Mouse (Mus musculus) adrenal gland, postnatal 14 days (tissue): ENCODE data around the gene Fkbp6. TPM values are rescaled to one million over a fixed set of nuclear protein-coding genes. Genes with fewer than 3 reads are reported as not detected.

Experiments used
- microRNA-seq, 2 experiments: library from miRNA; unstranded; fragments of <30 nt; microRNA quantifications; one replicate each; pipeline ENCODE4 v1.2.0; 2021
- total RNA-seq: library from RNA; stranded (reverse); gene quantifications from 2 replicates; pipeline ENCODE4 v1.2.3, GENCODE M21; 2021

Fkbp6 gene
- total RNA-seq, 1 experiment from 2014 or later: not detected

Small RNA genes lying within 50 kb of the gene (microRNA-seq; reads per million reads assigned to microRNA genes)
- 0 to 1.1 reads per million in 2 experiments for gene Mir7033

Other genes starting within 250 kb of the Fkbp6 start
- gene Tbl2, start 200.4 kb downstream of the Fkbp6 start, total RNA-seq: 26.5 and 26.6 TPM in 2 replicates
- 53.3 and 57.9 TPM in 2 replicates for gene Bcl7b, start 181.8 kb downstream of the Fkbp6 start, total RNA-seq
- 84.6 and 87.4 TPM in 2 replicates for gene Baz1b, start 162.8 kb downstream of the Fkbp6 start, total RNA-seq
- gene Fzd9, start 98.8 kb downstream of the Fkbp6 start, total RNA-seq: 2.7 and 3.0 TPM in 2 replicates
- not detected in 2 replicates for gene Trim50, start 3.3 kb upstream of the Fkbp6 start, total RNA-seq
- gene Nsun5, start 19.9 kb upstream of the Fkbp6 start, total RNA-seq: 15.7 and 22.7 TPM in 2 replicates
- gene Pom121, start 44.5 kb upstream of the Fkbp6 start, total RNA-seq: 26.0 and 28.2 TPM in 2 replicates
- gene Hip1, start 195.1 kb upstream of the Fkbp6 start, total RNA-seq: 31.1 and 38.5 TPM in 2 replicates
- gene Ccl26, start 213.5 kb upstream of the Fkbp6 start, total RNA-seq: not detected in 2 replicates
- 1.6 and 3.1 TPM in 2 replicates for gene Ccl24, start 223.0 kb upstream of the Fkbp6 start, total RNA-seq